Mouse (Mus musculus) heart, adult 2 months (tissue): ENCODE measurements around the gene Blnk.

Experiments used
- CTCF ChIP-seq: fragments of 200-600 bp; IDR thresholded peaks from 2 replicates; pipeline ENCODE4 v1.8.1; 2022; ENCODE audit warnings: antibody characterized with exemption, mild to moderate bottlenecking, moderate library complexity
- POLR2A ChIP-seq: fragments of 200-500 bp; IDR thresholded peaks from 2 replicates; pipeline ENCODE4 v1.6.1; 2011; ENCODE audit warnings: mild to moderate bottlenecking, low read depth, low read length, control low read depth; ENCODE audit not compliant: insufficient read depth

DNA sequence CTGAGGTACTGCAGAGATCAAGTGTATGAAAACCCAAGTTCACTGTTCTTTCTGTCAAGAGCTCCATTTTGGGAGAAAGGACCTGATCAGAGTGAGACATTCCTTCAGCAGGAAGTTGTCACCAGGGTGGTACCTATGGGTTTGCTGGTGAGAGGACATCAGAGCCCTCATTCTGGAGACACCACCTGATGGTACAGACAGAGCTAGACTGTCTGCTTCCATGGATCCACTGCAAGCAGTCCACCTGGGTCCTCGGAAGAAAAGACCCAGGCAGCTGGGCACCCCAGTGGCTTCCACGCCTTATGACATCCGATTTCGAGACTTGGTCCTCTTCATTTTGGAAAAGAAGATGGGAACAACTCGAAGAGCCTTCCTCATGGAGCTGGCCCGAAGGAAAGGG lies 34.9 kb upstream of the Blnk start, which contains the start of gene Dntt:
- TF ChIP-seq POLR2A (no peak), CTCF (no peak)
